Mouse (Mus musculus): ENCODE measurements around the gene Plekhh1. TPM values are rescaled to one million over a fixed set of nuclear protein-coding genes. Genes with fewer than 3 reads are reported as not detected.

The Plekhh1 gene
- polyA plus RNA-seq, 1 experiment: 36.7 TPM

DNA sequence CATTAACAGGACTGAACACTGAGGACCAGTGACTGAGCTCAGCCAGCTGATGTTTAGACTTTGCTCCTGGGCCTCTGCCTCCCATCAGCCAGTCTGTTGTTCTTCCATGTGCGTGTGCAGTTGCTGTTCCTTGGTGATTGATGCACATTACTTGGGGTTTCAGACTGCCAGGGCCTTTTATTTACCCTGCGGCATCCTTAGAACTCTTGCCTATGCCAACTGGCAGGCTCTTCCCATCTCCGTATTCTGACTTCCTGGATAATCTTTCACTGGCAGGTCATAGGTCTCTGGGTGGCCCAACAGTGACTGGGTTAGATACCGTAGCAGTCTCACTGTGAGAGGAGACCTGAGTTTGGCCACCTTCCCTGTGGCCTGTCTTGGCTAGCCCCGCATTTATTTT is 38.6 kb downstream of the Plekhh1 start:
- H3K27ac ChIP-seq (ENCODE audit: insufficient read depth, low read length): no peak overlapping the region
- no peak for DNase-seq
- no peaks in the 10 kb centered on the region for H3K4me1 ChIP-seq (ENCODE audit: control insufficient read depth, insufficient read depth, low read length)
- WGBS: 88% methylated on average over 5 of the region's 5 CpGs
- no peak overlapping the region for H3K4me3 ChIP-seq (replicated peaks; ENCODE audit: insufficient read depth, low read depth, low read length)
- TF ChIP-seq POLR2A (IDR thresholded peaks at IDR 0.05; ENCODE audit: borderline replicate concordance, insufficient read depth, low read length) (no peak), CTCF (IDR thresholded peaks at IDR 0.05; ENCODE audit: borderline replicate concordance, insufficient read depth, low read depth, low read length) (no peak)
- H3K27me3 ChIP-seq (ENCODE audit: control insufficient read depth, insufficient read depth, low read length): no peaks in the 10 kb centered on the region

DNA sequence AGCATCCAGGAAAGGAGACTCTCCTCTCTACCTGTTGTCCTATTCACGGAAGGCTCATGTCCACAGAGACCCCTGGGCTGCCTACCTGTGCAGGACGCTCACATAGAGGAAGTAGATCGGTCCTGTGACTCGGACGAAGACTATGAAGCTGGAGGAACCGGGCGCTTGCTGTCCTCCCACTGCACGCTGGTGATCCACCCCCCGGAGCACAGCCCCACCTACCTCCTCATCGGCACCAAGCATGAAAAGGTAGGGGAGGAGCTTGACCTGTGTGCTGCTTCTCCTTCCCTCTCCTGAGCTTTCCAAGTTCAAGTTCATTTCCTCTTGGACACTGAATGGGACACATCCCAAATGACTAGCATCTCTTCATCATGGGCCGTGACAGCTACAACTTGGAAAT is 39.3 kb downstream of the Plekhh1 start:
- no peak overlapping the region for H3K27ac ChIP-seq (ENCODE audit: insufficient read depth, low read length)
- TF ChIP-seq CTCF (IDR thresholded peaks at IDR 0.05; ENCODE audit: borderline replicate concordance, insufficient read depth, low read depth, low read length) (no peak), POLR2A (IDR thresholded peaks at IDR 0.05; ENCODE audit: borderline replicate concordance, insufficient read depth, low read length) (no peak)
- H3K27me3 ChIP-seq (ENCODE audit: control insufficient read depth, insufficient read depth, low read length): no peaks in the 10 kb centered on the region
- DNase-seq: no peak
- no peak overlapping the region for H3K4me3 ChIP-seq (replicated peaks; ENCODE audit: insufficient read depth, low read depth, low read length)
- H3K4me1 ChIP-seq (ENCODE audit: control insufficient read depth, insufficient read depth, low read length): no peaks in the 10 kb centered on the region
- 94% methylated on average over 11 of the region's 11 CpGs for WGBS

DNA sequence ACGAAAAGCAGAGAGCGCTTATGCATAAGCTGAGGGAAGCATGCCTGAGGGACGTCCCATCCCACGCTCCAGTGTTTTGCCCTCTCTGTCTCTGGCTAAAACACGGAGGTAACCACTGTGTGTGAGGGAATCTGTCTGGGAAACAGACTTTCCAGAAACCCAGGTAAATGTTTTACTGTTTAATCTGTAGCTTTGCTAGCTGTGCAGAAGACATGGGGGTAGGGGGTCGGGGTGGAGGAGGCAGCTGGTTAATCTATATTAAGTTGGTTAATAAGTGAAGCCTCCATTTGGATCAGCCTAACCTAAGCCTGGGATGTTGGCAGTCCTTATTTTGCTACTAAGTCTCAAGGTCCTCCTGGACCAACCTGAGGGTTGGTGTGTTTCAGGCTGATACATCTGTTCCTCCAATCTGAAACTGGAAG is 40.2 kb downstream of the Plekhh1 start:
- no peaks in the 10 kb centered on the region for H3K27me3 ChIP-seq (ENCODE audit: control insufficient read depth, insufficient read depth, low read length)
- no peak overlapping the region for H3K27ac ChIP-seq (ENCODE audit: insufficient read depth, low read length)
- 92% methylated on average over 6 of the region's 6 CpGs for WGBS
- H3K4me3 ChIP-seq (replicated peaks; ENCODE audit: insufficient read depth, low read depth, low read length): no peak overlapping the region
- TF ChIP-seq CTCF (IDR thresholded peaks at IDR 0.05; ENCODE audit: borderline replicate concordance, insufficient read depth, low read depth, low read length): no peak
- TF ChIP-seq POLR2A (IDR thresholded peaks at IDR 0.05; ENCODE audit: borderline replicate concordance, insufficient read depth, low read length): no peak
- H3K4me1 ChIP-seq (ENCODE audit: control insufficient read depth, insufficient read depth, low read length): no peaks in the 10 kb centered on the region
- DNase-seq: no peak

DNA sequence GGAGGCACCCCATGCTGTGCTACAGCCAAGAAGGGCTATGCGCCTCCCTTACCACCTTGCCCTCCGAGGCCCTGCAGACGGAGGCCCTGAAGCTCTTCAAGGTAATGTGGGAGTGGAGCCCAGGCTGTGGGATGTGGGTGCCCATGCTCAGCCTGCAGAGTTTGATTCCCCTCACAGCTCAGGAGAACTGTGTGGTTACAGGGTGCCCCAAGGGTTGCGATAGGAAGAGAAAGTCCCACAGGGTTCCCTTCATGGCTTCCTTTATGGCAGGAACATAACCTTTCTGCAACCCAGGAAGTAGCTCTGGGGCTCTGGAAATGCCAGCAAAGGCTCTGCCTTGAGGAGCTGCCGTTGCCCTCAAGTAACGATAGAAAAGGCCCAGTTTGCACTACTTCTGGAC is 41.0 kb downstream of the Plekhh1 start:
- no peaks in the 10 kb centered on the region for H3K27me3 ChIP-seq (ENCODE audit: control insufficient read depth, insufficient read depth, low read length)
- H3K4me1 ChIP-seq (ENCODE audit: control insufficient read depth, insufficient read depth, low read length): no peaks in the 10 kb centered on the region
- TF ChIP-seq POLR2A (IDR thresholded peaks at IDR 0.05; ENCODE audit: borderline replicate concordance, insufficient read depth, low read length) (no peak), CTCF (IDR thresholded peaks at IDR 0.05; ENCODE audit: borderline replicate concordance, insufficient read depth, low read depth, low read length) (no peak)
- 83% methylated on average over 6 of the region's 6 CpGs for WGBS
- no peak overlapping the region for H3K27ac ChIP-seq (ENCODE audit: insufficient read depth, low read length)
- DNase-seq: no peak
- no peak overlapping the region for H3K4me3 ChIP-seq (replicated peaks; ENCODE audit: insufficient read depth, low read depth, low read length)

DNA sequence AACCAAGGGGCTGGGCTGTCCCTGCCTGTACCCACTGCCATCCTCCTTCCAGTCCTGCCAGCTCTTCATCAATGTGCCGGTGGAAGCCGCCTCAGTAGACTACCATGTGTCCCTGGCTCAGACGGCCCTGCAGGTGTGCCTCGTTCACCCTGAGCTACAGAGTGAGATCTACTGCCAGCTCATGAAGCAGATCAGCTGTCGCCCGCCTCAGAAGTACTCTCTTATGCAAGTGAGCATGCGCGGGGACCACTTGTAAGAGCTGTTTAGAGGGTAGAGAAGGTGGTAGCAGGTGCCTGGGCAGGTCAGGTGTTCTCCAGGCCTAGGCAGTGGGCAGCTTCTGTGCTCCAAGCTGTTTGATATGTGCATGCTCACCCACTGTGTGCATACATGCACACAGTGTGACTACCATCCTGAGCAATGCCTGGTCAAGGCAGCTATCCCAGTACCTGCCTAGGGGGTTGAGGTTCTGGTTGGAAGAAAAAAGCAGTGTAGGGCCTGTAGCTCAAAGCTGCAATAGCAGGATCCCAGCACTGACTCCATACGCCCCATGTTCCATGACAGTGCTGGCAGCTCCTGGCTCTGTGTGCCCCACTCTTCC is 41.9 kb downstream of the Plekhh1 start:
- WGBS: 67% methylated on average over 9 of the region's 9 CpGs
- Histone ChIP-seq H3K27ac (ENCODE audit: insufficient read depth, low read length) (no peak overlapping the region), H3K4me1 (ENCODE audit: control insufficient read depth, insufficient read depth, low read length) (no peaks in the 10 kb centered on the region), H3K4me3 (replicated peaks; ENCODE audit: insufficient read depth, low read depth, low read length) (no peak overlapping the region), H3K27me3 (ENCODE audit: control insufficient read depth, insufficient read depth, low read length) (no peaks in the 10 kb centered on the region)
- DNase-seq: no peak
- TF ChIP-seq POLR2A (IDR thresholded peaks at IDR 0.05; ENCODE audit: borderline replicate concordance, insufficient read depth, low read length) (no peak), CTCF (IDR thresholded peaks at IDR 0.05; ENCODE audit: borderline replicate concordance, insufficient read depth, low read depth, low read length) (no peak)

DNA sequence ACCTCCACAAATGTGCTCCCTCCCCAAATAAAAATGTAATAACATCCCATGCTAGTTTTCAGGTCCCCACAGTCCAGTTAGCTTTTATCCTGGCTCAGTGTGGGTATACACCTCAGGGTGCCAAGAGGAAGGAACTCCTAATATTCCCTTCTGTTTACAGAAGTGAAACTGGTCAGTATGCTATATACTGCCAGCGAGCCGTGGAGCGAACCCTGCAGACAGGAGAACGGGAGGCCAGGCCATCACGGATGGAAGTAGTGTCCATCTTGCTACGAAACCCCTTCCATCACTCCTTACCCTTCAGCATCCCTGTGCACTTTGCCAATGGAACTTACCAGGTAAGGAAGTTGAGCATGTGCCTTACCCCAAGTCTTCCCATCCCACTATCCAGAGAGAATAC is 43.6 kb downstream of the Plekhh1 start:
- H3K27me3 ChIP-seq (ENCODE audit: control insufficient read depth, insufficient read depth, low read length): no peaks in the 10 kb centered on the region
- WGBS: 93% methylated on average over 6 of the region's 6 CpGs

DNA sequence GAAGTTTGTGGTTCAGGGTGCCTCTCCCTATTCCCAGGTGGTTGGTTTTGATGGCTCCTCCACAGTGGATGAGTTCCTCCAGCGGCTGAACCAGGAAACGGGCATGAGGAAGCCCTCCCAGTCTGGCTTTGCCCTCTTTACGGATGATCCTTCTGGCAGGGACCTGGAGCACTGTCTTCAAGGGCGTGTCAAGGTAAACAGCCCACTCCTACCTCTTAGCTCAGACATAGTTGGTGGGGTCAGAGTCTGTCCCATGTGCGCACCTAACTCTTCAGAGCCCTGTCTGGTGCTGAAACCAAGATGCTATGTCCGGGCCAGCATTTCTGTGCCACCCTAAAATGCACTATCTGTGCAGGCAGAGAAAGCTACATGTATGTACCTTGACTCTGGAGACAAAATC is 44.4 kb downstream of the Plekhh1 start:
- WGBS: 94% methylated on average over 6 of the region's 6 CpGs
- TF ChIP-seq CTCF (IDR thresholded peaks at IDR 0.05; ENCODE audit: borderline replicate concordance, insufficient read depth, low read depth, low read length) (no peak), POLR2A (IDR thresholded peaks at IDR 0.05; ENCODE audit: borderline replicate concordance, insufficient read depth, low read length) (no peak)
- Histone ChIP-seq H3K4me1 (ENCODE audit: control insufficient read depth, insufficient read depth, low read length) (no peaks in the 10 kb centered on the region), H3K4me3 (replicated peaks; ENCODE audit: insufficient read depth, low read depth, low read length) (no peak overlapping the region), H3K27me3 (ENCODE audit: control insufficient read depth, insufficient read depth, low read length) (no peaks in the 10 kb centered on the region), H3K27ac (ENCODE audit: insufficient read depth, low read length) (no peak overlapping the region)
- DNase-seq: no peak

More for the DNA sequence above, 43.6 kb downstream of the Plekhh1 start:
- no peak for DNase-seq
- H3K4me3 ChIP-seq (replicated peaks; ENCODE audit: insufficient read depth, low read depth, low read length): no peak overlapping the region
- no peaks in the 10 kb centered on the region for H3K4me1 ChIP-seq (ENCODE audit: control insufficient read depth, insufficient read depth, low read length)
- H3K27ac ChIP-seq (ENCODE audit: insufficient read depth, low read length): no peak overlapping the region
- TF ChIP-seq POLR2A (IDR thresholded peaks at IDR 0.05; ENCODE audit: borderline replicate concordance, insufficient read depth, low read length) (no peak), CTCF (IDR thresholded peaks at IDR 0.05; ENCODE audit: borderline replicate concordance, insufficient read depth, low read depth, low read length) (no peak)

DNA sequence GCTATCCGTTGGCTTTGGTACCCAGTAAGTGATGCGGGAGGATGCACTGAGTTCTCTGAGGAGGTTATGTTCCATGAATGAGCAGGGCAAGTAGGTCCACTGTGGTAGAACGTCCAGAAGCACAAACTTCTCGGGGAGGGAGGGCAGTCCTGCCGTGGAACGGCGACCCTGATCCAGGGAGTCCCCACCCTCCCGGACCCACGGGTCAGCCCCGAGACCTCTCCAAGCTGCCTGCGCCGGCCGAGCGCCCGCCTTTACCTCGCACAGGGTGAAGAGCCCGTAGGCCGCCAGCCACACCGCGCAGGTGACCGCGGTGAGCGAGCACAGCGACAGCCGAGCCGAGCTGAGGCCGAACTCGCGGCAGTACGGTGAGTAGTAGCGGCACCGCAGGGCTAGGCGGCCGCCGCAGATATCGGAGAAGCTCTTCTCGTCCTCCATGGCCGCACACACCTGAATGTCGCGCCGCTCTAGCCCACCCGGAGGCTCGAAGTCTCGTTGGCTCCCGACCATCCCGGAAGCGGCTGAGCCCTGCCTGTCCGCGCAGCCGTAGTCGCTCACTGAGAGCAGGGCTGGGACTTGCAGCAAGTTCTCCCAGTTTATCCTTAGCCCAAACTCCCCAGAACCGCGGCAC is 60.3 kb downstream of the Plekhh1 start, which contains the start of gene Pigh:
Gene Pigh, minus strand, starts transcription at position 470 of the 631 bp plus-strand sequence.
- Histone ChIP-seq H3K27me3 (ENCODE audit: control insufficient read depth, insufficient read depth, low read length) (no peaks in the 10 kb centered on the region), H3K27ac (ENCODE audit: insufficient read depth, low read length) (peak within 1 kb of the TSS; percentile 61; the same call in 1 of the 2 replicates), H3K4me3 (replicated peaks; ENCODE audit: insufficient read depth, low read depth, low read length) (peak within 1 kb of the TSS; percentile 88), H3K4me1 (ENCODE audit: control insufficient read depth, insufficient read depth, low read length) (no peaks in the 10 kb centered on the region)
- DNase-seq: peak; percentile 88 to 90
- WGBS: under 1% methylated on average over 53 of the region's 53 CpGs
- TF ChIP-seq CTCF (IDR thresholded peaks at IDR 0.05; ENCODE audit: borderline replicate concordance, insufficient read depth, low read depth, low read length) (no peak), POLR2A (IDR thresholded peaks at IDR 0.05; ENCODE audit: borderline replicate concordance, insufficient read depth, low read length) (peak; percentile 68)

All from cerebellum, adult 2 months (tissue).